Mouse (Mus musculus) liver, embryonic 14.5 days (tissue): ENCODE measurements around the gene Ntn1.

Experiments
- CTCF ChIP-seq: IDR thresholded peaks from 2 replicates; pipeline ENCODE4 v1.5.1; 2016; ENCODE audit warnings: antibody characterized with exemption, low read depth, control low read depth
- EP300 ChIP-seq: IDR thresholded peaks from 2 replicates; pipeline ENCODE4 v1.6.1; 2016; ENCODE audit warnings: antibody characterized with exemption, low read depth

DNA sequence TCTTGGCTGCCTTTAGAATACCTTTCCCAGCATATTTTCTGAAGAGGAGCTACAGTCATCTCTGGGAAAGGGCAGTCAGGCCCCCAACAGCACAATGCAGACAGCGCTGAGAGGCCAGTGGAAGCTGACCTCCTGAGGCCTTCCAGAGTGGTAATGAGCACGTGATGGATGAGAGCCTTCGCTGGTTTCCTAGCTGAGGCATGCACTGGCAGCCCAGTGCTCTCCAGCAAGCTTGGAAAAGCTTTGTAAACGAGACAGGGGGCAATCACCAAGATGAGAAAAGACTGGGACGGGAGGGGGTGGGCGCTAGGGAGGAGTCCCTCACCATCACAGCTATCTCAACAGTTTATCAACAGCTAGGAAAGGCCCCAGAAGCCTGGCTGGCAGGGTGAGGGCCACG is 87.6 kb downstream of the Ntn1 start:
- TF ChIP-seq CTCF (no peak), EP300 (no peak)
